Mouse (Mus musculus) thymus, adult 2 months (tissue): ENCODE data around the gene Icos.

Experiments used
- CTCF ChIP-seq: fragments of 200-500 bp; IDR thresholded peaks from 2 replicates; pipeline ENCODE4 v1.5.1; 2012; ENCODE audit warnings: mild to moderate bottlenecking, control low read depth, low read length, moderate library complexity, borderline replicate concordance; ENCODE audit not compliant: control insufficient read depth, poor library complexity, insufficient read depth; ENCODE audit errors: extremely low read depth
- POLR2A ChIP-seq: fragments of 200-500 bp; IDR thresholded peaks from 2 replicates; pipeline ENCODE4 v1.6.1; 2012; ENCODE audit warnings: mild to moderate bottlenecking, low read length, control low read depth, moderate library complexity; ENCODE audit not compliant: control insufficient read depth, poor library complexity, insufficient read depth; ENCODE audit errors: extremely low read depth

GRCm38 (mm10) chr1:61040401-61040800 lies 62.7 kb downstream of the Icos start:
- TF ChIP-seq POLR2A, result no peak
- TF ChIP-seq CTCF, result no peak
